Mouse (Mus musculus) urinary bladder, postnatal 25 days (tissue): ENCODE measurements around the gene Il15.

Source experiments
- DNase-seq: peaks from one replicate; pipeline ENCODE4 v3.0.0; 2022; ENCODE audit warnings: low spot score

Gene Il15

GRCm38 (mm10) chr8:82402686-82403330, at the start of gene Il15:
TSS of gene Il15 (minus strand) at chr8:82403222.
- DNase-seq = peak; percentile 51

- DNase-seq = no peak
Observed at GRCm38 (mm10) chr8:82444897-82445296, 41.9 kb upstream of the Il15 start.

- DNase-seq = peak; percentile 23
Observed at GRCm38 (mm10) chr8:82416587-82417340, 13.7 kb upstream of the Il15 start.

GRCm38 (mm10) chr8:82415485-82415884, 12.5 kb upstream of the Il15 start:
- DNase-seq = no peak

GRCm38 (mm10) chr8:82410135-82410534, 7.1 kb upstream of the Il15 start:
- no peak for DNase-seq

- DNase-seq = no peak
Observed at GRCm38 (mm10) chr8:82407060-82407459, 4.0 kb upstream of the Il15 start.

- DNase-seq = no peak
Observed at GRCm38 (mm10) chr8:82404068-82404467, 1.0 kb upstream of the Il15 start.

GRCm38 (mm10) chr8:82402261-82402685, 749 bp downstream of the Il15 start:
- DNase-seq = peak; percentile 38

- no peak for DNase-seq
Observed at GRCm38 (mm10) chr8:82401490-82401889, 1.5 kb downstream of the Il15 start.

- no peak for DNase-seq
Observed at GRCm38 (mm10) chr8:82401059-82401458, 2.0 kb downstream of the Il15 start.

- no peak for DNase-seq
Observed at GRCm38 (mm10) chr8:82400376-82400775, 2.6 kb downstream of the Il15 start.

- no peak for DNase-seq
Observed at GRCm38 (mm10) chr8:82398546-82398945, 4.5 kb downstream of the Il15 start.

- no peak for DNase-seq
Observed at GRCm38 (mm10) chr8:82391258-82391657, 11.8 kb downstream of the Il15 start.

GRCm38 (mm10) chr8:82388356-82388902, 14.6 kb downstream of the Il15 start:
- no peak for DNase-seq

GRCm38 (mm10) chr8:82387614-82388013, 15.4 kb downstream of the Il15 start:
- DNase-seq = no peak

- no peak for DNase-seq
Observed at GRCm38 (mm10) chr8:82385867-82386266, 17.2 kb downstream of the Il15 start.

GRCm38 (mm10) chr8:82384458-82385234, 18.4 kb downstream of the Il15 start:
- no peak for DNase-seq

GRCm38 (mm10) chr8:82383346-82383745, 19.7 kb downstream of the Il15 start:
- DNase-seq = no peak

GRCm38 (mm10) chr8:82382316-82382715, 20.7 kb downstream of the Il15 start:
- no peak for DNase-seq

GRCm38 (mm10) chr8:82374470-82374869, 28.6 kb downstream of the Il15 start:
- DNase-seq = no peak

- DNase-seq = no peak
Observed at GRCm38 (mm10) chr8:82372846-82373245, 30.2 kb downstream of the Il15 start.

GRCm38 (mm10) chr8:82370657-82371056, 32.4 kb downstream of the Il15 start:
- no peak for DNase-seq
